Mouse (Mus musculus) bone marrow macrophage, adult 2 months (primary cell): ENCODE results near the gene Hgd.

Source experiments
- CTCF ChIP-seq: IDR thresholded peaks from 2 replicates; pipeline ENCODE4 v1.5.1; 2012; ENCODE audit warnings: low read depth, mild to moderate bottlenecking, low read length, moderate library complexity
- POLR2A ChIP-seq: IDR thresholded peaks from 2 replicates; pipeline ENCODE4 v1.6.1; 2012; ENCODE audit warnings: mild to moderate bottlenecking, low read depth, low read length, borderline replicate concordance

GRCm38 (mm10) chr16:37653058-37653457, 73.1 kb downstream of the Hgd start:
- no peak for TF ChIP-seq CTCF
- TF ChIP-seq POLR2A, result no peak
